Mouse (Mus musculus) stomach, postnatal 0 days (tissue): ENCODE data around the gene 1700029I15Rik.

Experiments
- CTCF ChIP-seq: IDR thresholded peaks from 2 replicates; pipeline ENCODE4 v1.5.1; 2016; ENCODE audit warnings: antibody characterized with exemption, low read depth, mild to moderate bottlenecking, moderate library complexity
- EP300 ChIP-seq: optimal IDR thresholded peaks from 2 replicates; pipeline ENCODE3; 2016; ENCODE audit warnings: antibody characterized with exemption

DNA sequence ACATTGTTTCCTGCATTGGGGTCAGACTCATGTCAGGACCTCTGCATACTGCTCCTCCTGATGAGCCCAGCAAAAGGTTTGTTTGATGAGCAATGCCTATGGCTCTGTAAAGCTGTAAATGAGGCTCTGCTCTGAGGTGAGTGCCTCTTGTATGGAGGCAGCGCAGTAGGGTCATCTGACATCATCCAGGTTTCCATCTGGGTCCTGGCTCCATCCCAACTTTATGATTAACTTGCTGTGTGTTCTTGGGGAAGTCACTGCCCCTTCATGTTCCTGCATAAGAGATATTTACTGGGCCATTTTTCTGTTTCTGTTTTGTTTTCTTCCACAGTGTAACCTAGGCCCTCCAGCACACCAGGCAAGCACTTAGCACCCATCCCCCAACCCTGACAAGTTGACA, 15.1 kb downstream of the 1700029I15Rik start:
- no peak for TF ChIP-seq CTCF
- no peak for TF ChIP-seq EP300
